Mouse (Mus musculus): ENCODE measurements at regions not wholly inside any gene's neighbourhood (a gene's known extent, or its start where the extent isn't known, plus 50 kb on each side); places are given as distances from the start of the nearest gene placed in this dataset.

DNA sequence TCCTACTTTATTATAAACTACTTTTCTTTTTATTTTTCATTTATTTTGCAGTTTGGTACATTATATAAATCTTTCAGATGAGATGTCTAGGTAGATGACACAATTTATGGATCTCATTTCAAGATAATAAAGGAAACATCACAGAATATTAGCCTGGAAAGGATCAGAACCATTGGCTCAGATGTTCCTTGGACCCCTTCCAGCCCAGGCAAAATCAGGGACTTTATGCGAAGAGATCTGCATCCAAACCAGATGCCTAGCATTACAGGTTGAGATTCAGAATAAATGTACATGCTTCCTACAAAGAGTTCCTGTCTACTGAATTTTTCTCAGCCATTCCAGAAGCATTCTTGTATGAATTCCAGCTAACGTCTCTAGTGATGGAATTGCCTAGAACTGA lies 650.6 kb downstream of the Cdk5rap2 start:
- DNase-seq (ENCODE audit: low spot score in 2 of 2): no peak
- intact Hi-C loops (cut with DNase I): loop anchor here (5.0 kb wide), 1 partner anchor 562 kb away; no protein-coding TSS in a partner anchor

DNA sequence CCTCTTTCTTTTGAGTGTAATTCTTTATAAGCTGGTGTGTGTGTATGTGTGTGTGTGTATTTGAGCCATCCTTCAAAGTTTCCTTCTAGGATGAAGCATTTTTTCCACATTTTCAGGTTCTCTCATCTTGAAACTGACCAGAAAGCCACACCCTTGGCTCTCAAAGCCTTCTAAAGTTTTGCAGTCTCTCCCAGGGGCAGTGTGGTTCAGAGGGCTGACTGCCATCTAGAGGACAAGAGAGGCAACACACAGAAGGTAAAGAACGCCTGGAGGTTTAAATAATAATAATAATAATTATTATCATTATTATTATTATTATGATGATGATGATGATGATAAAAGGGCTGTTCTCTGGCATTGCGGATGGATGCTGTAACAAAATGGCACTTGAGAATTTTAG lies 655.7 kb downstream of the Cdk5rap2 start:
- intact Hi-C loops (cut with DNase I): loop anchor here (5.0 kb wide), 1 partner anchor 412 kb away; no protein-coding TSS in a partner anchor
- DNase-seq (ENCODE audit: low spot score in 2 of 2): no peak

GRCm38 (mm10) chr4:69753086-69753485 lies 657.2 kb downstream of the Cdk5rap2 start:
- DNase-seq (ENCODE audit: low spot score in 2 of 2): no peak

GRCm38 (mm10) chr4:69739833-69740510 lies 670.3 kb downstream of the Cdk5rap2 start:
- intact Hi-C loops (cut with DNase I): no loop called here
- DNase-seq (ENCODE audit: low spot score in 2 of 2): no peak

More at GRCm38 (mm10) chr4:69753086-69753485, 657.2 kb downstream of the Cdk5rap2 start:
- intact Hi-C loops (cut with DNase I): loop anchor here (5.0 kb wide), 1 partner anchor 411 kb away; no protein-coding TSS in a partner anchor
